In the genomic region with DNA sequence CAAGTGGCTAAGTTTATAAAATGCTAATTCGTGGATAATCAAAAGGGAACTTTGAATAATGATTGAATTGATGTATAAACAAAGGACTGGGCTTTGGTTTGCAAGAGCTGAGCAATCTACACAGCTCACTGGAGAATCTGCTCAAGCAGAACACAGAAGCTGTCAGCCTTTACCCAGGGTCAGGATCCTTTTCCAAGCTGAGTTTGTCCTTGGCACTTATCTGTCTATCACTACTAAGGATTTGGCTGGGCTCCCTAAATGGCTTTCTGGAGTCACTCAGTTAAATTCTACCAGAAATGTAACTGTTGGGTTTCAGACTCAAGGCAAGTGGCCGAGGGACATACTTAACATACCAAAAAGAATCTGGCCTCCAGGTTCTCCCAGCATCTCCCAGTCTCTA, we compare ENCODE assay signal across 30 mouse cellular contexts. TPM values are rescaled to one million over a fixed set of nuclear protein-coding genes. Genes with fewer than 3 reads are reported as not detected.
DNase-seq lines count a peak whose midpoint lies in the region; ATAC-seq and TF ChIP-seq lines count a peak whose summit lies in the region.
"Had no signal": no experiment of that assay in that cellular context is flagged by ENCODE, and none has a peak within 500 bp of the region (broad histone marks: within the 10 kb centered on the region; RNA-seq: fewer than 3 reads in every experiment).

No protein-coding gene starts in this region.

- peak; percentile 79 for DNase-seq in heart, adult 11 months
- DNase-seq in heart, adult 8-10 months (ENCODE audit: low spot score) = no peak
- no peak for DNase-seq in liver, postnatal 0 days
- DNase-seq in liver = no peak
- peak; percentile 43 to 66 for DNase-seq in adrenal gland, postnatal 36 days
- DNase-seq in kidney, postnatal 36 days = peak; percentile 51 to 78
- DNase-seq in urinary bladder, postnatal 14 days (ENCODE audit: low spot score) = no peak
- no peak for DNase-seq in natural killer cell, adult 2 months (ENCODE audit: low spot score in 2 of 2)
- DNase-seq: cerebellum, adult 2 months; cerebellum, postnatal 25 days; gastrocnemius, adult 2 months; heart, postnatal 10 days; layer of hippocampus, postnatal 36 days; liver, embryonic 13.5 days; lung, postnatal 36 days; right cerebral cortex, postnatal 4 days; thymus, postnatal 14 days had no signal

- H3K27ac ChIP-seq in liver, postnatal 0 days (ENCODE audit: low read depth) = peak overlapping the region; percentile 87
- H3K27ac ChIP-seq: embryonic facial prominence, embryonic 12.5 days; forebrain, embryonic 12.5 days; gastrocnemius, adult 2 months; hindbrain, embryonic 10.5 days; intestine, embryonic 15.5 days; liver, embryonic 13.5 days; lung, embryonic 15.5 days; midbrain, embryonic 13.5 days had no signal

- H3K9me3 ChIP-seq in liver, postnatal 0 days (ENCODE audit: low read length) = no peaks in the 10 kb centered on the region
- H3K9me3 ChIP-seq: embryonic facial prominence, embryonic 12.5 days; forebrain, embryonic 12.5 days; heart, embryonic 12.5 days; hindbrain, embryonic 10.5 days; intestine, embryonic 15.5 days; liver, embryonic 13.5 days; lung, embryonic 15.5 days; midbrain, embryonic 13.5 days had no signal

- TF ChIP-seq EP300 in liver, postnatal 0 days (IDR thresholded peaks at IDR 0.05; ENCODE audit: low read depth) = no peak

- peaks cover 5% of the 10 kb centered on the region; the same call in 1 of the 2 replicates for H3K4me1 ChIP-seq in liver, postnatal 0 days (ENCODE audit: insufficient read depth)
- H3K4me1 ChIP-seq: embryonic facial prominence, embryonic 12.5 days; forebrain, embryonic 12.5 days; heart, embryonic 12.5 days; hindbrain, embryonic 10.5 days; intestine, embryonic 15.5 days; liver, embryonic 13.5 days; lung, embryonic 15.5 days; megakaryocyte, embryonic 14.5 days; midbrain, embryonic 13.5 days had no signal

- WGBS in liver, postnatal 0 days (ENCODE audit: insufficient replicate concordance) = 58% methylated on average over 2 of the region's 2 CpGs

- H3K9ac ChIP-seq in liver, postnatal 0 days (replicated peaks) = no peak overlapping the region
- H3K9ac ChIP-seq: embryonic facial prominence, embryonic 12.5 days; forebrain, embryonic 12.5 days; heart, embryonic 12.5 days; intestine, embryonic 15.5 days; liver, embryonic 13.5 days; lung, embryonic 15.5 days; midbrain, embryonic 13.5 days had no signal

- no peak for ATAC-seq in liver, postnatal 0 days
- ATAC-seq: CD4-positive, CD25-positive, alpha-beta regulatory T cell, adult 4 months; hindbrain, embryonic 16.5 days; intestine, embryonic 15.5 days; midbrain, embryonic 13.5 days had no signal

- no peaks in the 10 kb centered on the region for H3K27me3 ChIP-seq in liver, postnatal 0 days (ENCODE audit: insufficient read depth, low read length)
- H3K27me3 ChIP-seq: embryonic facial prominence, embryonic 12.5 days; forebrain, embryonic 12.5 days; heart, embryonic 12.5 days; intestine, embryonic 15.5 days; liver, embryonic 13.5 days; lung, embryonic 15.5 days; megakaryocyte, embryonic 14.5 days; midbrain, embryonic 13.5 days had no signal

- no peak overlapping the region for H3K4me2 ChIP-seq in liver, postnatal 0 days (ENCODE audit: low read depth, low read length)
- H3K4me2 ChIP-seq: embryonic facial prominence, embryonic 12.5 days; forebrain, embryonic 12.5 days; heart, embryonic 12.5 days; intestine, embryonic 15.5 days; liver, embryonic 13.5 days; lung, embryonic 15.5 days; midbrain, embryonic 13.5 days had no signal

- H3K4me3 ChIP-seq in liver, postnatal 0 days (ENCODE audit: low read depth, low read length) = no peak overlapping the region
- H3K4me3 ChIP-seq: embryonic facial prominence, embryonic 12.5 days; erythroblast, embryonic 14.5 days; forebrain, embryonic 12.5 days; gastrocnemius, adult 2 months; heart, embryonic 12.5 days; hindbrain, embryonic 10.5 days; intestine, embryonic 15.5 days; liver, embryonic 13.5 days; lung, embryonic 15.5 days; megakaryocyte, embryonic 14.5 days; midbrain, embryonic 13.5 days had no signal

- TF ChIP-seq CTCF in liver, postnatal 0 days (IDR thresholded peaks at IDR 0.05; ENCODE audit: low read depth) = no peak

- H3K36me3 ChIP-seq in liver, postnatal 0 days (replicated peaks; ENCODE audit: insufficient read depth, low read length) = no peaks in the 10 kb centered on the region
- H3K36me3 ChIP-seq: embryonic facial prominence, embryonic 12.5 days; forebrain, embryonic 12.5 days; heart, embryonic 12.5 days; hindbrain, embryonic 10.5 days; intestine, embryonic 15.5 days; liver, embryonic 13.5 days; lung, embryonic 15.5 days; midbrain, embryonic 13.5 days had no signal

RNA-seq across cellular contexts. Expression of gene Acsm3, which starts 10.8 kb away (rescaled TPM):
- total RNA-seq in heart, adult 8-10 months (2022) = under 1 TPM; 0.20 to 0.47 (median 0.32) TPM
- polyA plus RNA-seq in liver, postnatal 0 days (2015; fragmentation: Nextera tagmentation; extraction: Ambion mirVana) = 21.7 and 23.3 TPM in 2 replicates
- 10 to 100 TPM; 24.0 to 47.6 TPM for total RNA-seq in adrenal gland, postnatal 36 days (2021)
- total RNA-seq: layer of hippocampus, adult 8-10 months; layer of hippocampus, postnatal 36 days; left cerebral cortex, postnatal 10 days had no signal
- polyA plus RNA-seq: erythroblast, embryonic 14.5 days; hindbrain, embryonic 16.5 days had no signal

RNA-seq across cellular contexts. Expression of gene Thumpd1, which starts 29.3 kb away (rescaled TPM):
- total RNA-seq in heart, adult 8-10 months (2022) = 10 to 100 TPM; 14.9 to 18.8 (median 17.2) TPM
- 18.2 and 19.3 TPM in 2 replicates for polyA plus RNA-seq in liver, postnatal 0 days (2015; fragmentation: Nextera tagmentation; extraction: Ambion mirVana)
- total RNA-seq in adrenal gland, postnatal 36 days (2021) = 10 to 100 TPM; 33.9 to 34.4 TPM

RNA-seq across cellular contexts. Expression of gene Rexo5, which starts 43.9 kb away (rescaled TPM):
- total RNA-seq in heart, adult 8-10 months (2022) = 1 to 10 TPM; 1.1 to 3.3 (median 2.4) TPM
- 3.1 and 5.1 TPM in 2 replicates for polyA plus RNA-seq in liver, postnatal 0 days (2015; fragmentation: Nextera tagmentation; extraction: Ambion mirVana)
- 1 to 10 TPM; 7.6 to 7.8 TPM for total RNA-seq in adrenal gland, postnatal 36 days (2021)

RNA-seq across cellular contexts. Expression of gene Eri2, which starts 43.9 kb away (rescaled TPM):
- total RNA-seq in heart, adult 8-10 months (2022) = 1 to 10 TPM; 1.4 to 2.8 (median 2.1) TPM
- 5.2 and 6.5 TPM in 2 replicates for polyA plus RNA-seq in liver, postnatal 0 days (2015; fragmentation: Nextera tagmentation; extraction: Ambion mirVana)
- 1 to 10 TPM; 6.7 to 8.8 TPM for total RNA-seq in adrenal gland, postnatal 36 days (2021)

Comparison
In these comparisons a context has a peak if more than half of its experiments do, and no peak if none do; other contexts are left out.
1. DNase-seq: peak in heart, adult 11 months (single experiment), adrenal gland, postnatal 36 days (2 of 2) and kidney, postnatal 36 days (2 of 2); none in heart, adult 8-10 months (single experiment), liver, postnatal 0 days (single experiment), liver (single experiment), urinary bladder, postnatal 14 days (single experiment) and natural killer cell, adult 2 months (0 of 2).
2. RNA of gene Acsm3, which starts 10.8 kb away (total RNA-seq): 24.0 to 47.6 TPM in adrenal gland, postnatal 36 days; 0.20 to 0.47 TPM in heart, adult 8-10 months; every median in the first group is over 10 times any median in the second.